Mouse (Mus musculus) hindbrain, embryonic 16.5 days (tissue): Measurements from ENCODE around the gene Gmfb. TPM values are rescaled to one million over a fixed set of nuclear protein-coding genes. Genes with fewer than 3 reads are reported as not detected.

Experiments used
- ATAC-seq: fragments of 200-750 bp; cut with Nextera tagmentation; 2 replicates; pipeline ENCODE4 v1.8.0; 2017; ENCODE audit warnings: moderate TSS enrichment, moderate library complexity
- H3K27ac ChIP-seq: fragments of 300-500 bp; sonication (generic); 2 replicates; pipeline ENCODE4 v1.5.1; 2014; ENCODE audit warnings: low read depth, mild to moderate bottlenecking, control low read depth, low read length, moderate library complexity
- H3K27me3 ChIP-seq: fragments of 300-500 bp; sonication (generic); replicated peaks from 2 replicates; pipeline ENCODE4 v1.6.1; 2014; ENCODE audit warnings: low read length; ENCODE audit not compliant: control insufficient read depth, insufficient read depth
- H3K36me3 ChIP-seq: fragments of 300-500 bp; sonication (generic); 2 replicates; pipeline ENCODE4 v1.6.1; 2014; ENCODE audit warnings: mild to moderate bottlenecking, low read length, moderate library complexity, mixed read lengths; ENCODE audit not compliant: control insufficient read depth, insufficient read depth
- H3K4me1 ChIP-seq: fragments of 300-500 bp; sonication (generic); 2 replicates; pipeline ENCODE4 v1.6.1; 2014; ENCODE audit warnings: low read depth, low read length; ENCODE audit not compliant: control insufficient read depth, insufficient read depth
- H3K4me2 ChIP-seq: fragments of 300-500 bp; sonication (generic); 2 replicates; pipeline ENCODE4 v1.6.1; 2014; ENCODE audit warnings: mild to moderate bottlenecking, low read length, control low read depth, moderate library complexity
- H3K4me3 ChIP-seq: fragments of 300-500 bp; sonication (generic); 2 replicates; pipeline ENCODE4 v1.5.1; 2014; ENCODE audit warnings: mild to moderate bottlenecking, low read length, control low read depth, moderate library complexity
- H3K9ac ChIP-seq: fragments of 300-500 bp; sonication (generic); 2 replicates; pipeline ENCODE4 v1.6.1; 2014; ENCODE audit warnings: low read depth, mild to moderate bottlenecking, control low read depth, low read length, moderate library complexity
- H3K9me3 ChIP-seq: fragments of 300-500 bp; sonication (generic); 2 replicates; pipeline ENCODE4 v1.6.1; 2014; ENCODE audit warnings: mild to moderate bottlenecking, low read length, moderate library complexity; ENCODE audit not compliant: control insufficient read depth
- WGBS: fragments of 180-500 bp; shearing (Covaris S2); extraction: QIAGEN DNeasy Blood & Tissue Kit; methylation state at CpG from one replicate; pipeline ENCODE4 v1.1.7; 2014; 5-methylcytosine and 5-hydroxymethylcytosine counted together
- polyA plus RNA-seq: library from polyadenylated mRNA; unstranded; fragments of >200 nt; fragmentation: Nextera tagmentation; extraction: Ambion mirVana; gene quantifications from 2 replicates; pipeline ENCODE4 v1.2.1, GENCODE M21; 2015

Gene Gmfb
- polyA plus RNA-seq, 1 experiment from 2014 or later = 133 TPM

DNA sequence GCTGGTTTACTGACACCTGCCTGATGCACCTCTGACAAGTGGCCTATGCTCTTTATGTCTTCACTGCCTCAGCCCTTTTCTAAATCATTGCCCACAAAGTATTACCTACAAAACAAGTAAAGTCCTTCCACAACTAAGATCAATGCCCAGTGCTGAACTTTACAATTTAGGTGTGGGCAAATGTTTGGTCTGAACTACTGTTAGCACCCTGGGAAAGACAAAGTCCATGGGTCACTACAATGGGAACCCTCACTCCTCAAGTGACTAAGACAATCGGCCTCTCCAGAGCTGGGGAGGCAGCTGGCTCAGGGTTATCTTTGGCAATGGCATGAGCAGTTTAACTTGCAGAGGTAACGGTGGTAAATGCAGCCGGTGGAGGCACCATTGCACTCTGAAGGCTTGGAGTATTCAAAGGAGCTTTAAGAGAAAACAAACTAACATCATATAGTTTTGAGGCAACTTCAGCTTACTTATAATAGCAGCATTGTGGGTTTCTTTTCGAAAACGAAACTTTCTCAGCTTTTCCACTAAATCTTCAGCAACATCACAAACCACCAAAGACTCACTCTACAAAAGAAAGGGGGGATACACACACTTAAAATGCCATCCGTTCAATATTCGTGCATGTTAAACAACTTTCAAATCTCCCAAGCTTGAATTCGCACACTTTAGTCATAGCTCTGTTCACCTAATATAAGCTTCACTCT is 5.0 kb downstream of the Gmfb start:
- H3K4me3 ChIP-seq = no peak overlapping the region
- no peak overlapping the region for H3K9ac ChIP-seq
- peaks cover 3% of the 10 kb centered on the region for H3K36me3 ChIP-seq
- no peaks in the 10 kb centered on the region for H3K27me3 ChIP-seq
- 95% methylated on average over 8 of the region's 8 CpGs for WGBS
- peaks cover 10% of the 10 kb centered on the region; the same call in 1 of the 2 replicates for H3K4me1 ChIP-seq
- H3K9me3 ChIP-seq = no peaks in the 10 kb centered on the region
- no peak overlapping the region for H3K27ac ChIP-seq
- no peak overlapping the region for H3K4me2 ChIP-seq
- ATAC-seq = no peak

GRCm38 (mm10) chr14:46815640-46816039 is 6.4 kb downstream of the Gmfb start:
- 80% methylated on average over 6 of the region's 6 CpGs for WGBS

DNA sequence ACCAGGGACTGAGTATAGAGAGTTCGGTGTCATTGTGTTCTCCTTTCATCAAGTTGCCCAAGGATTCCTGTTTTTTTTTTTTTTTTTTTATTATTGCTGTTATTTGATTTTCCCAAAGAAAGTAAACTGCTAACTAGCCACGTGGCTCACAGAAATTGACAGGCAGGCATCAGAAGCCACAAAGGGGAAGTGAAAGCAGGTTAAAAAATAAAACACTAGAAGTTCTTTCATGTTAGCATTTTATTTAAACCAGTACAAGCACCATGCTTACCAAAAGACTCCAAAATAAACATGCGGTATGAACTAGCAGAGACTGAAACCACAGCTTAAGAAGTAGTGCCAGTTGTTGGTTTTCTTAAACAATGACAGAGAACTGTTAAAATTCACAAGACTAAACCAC is 14.1 kb downstream of the Gmfb start:
- H3K4me3 ChIP-seq = no peak overlapping the region
- H3K9ac ChIP-seq = no peak overlapping the region
- ATAC-seq = no peak
- 78% methylated on average over 3 of the region's 3 CpGs for WGBS
- no peaks in the 10 kb centered on the region for H3K27me3 ChIP-seq
- no peaks in the 10 kb centered on the region for H3K9me3 ChIP-seq
- H3K4me1 ChIP-seq = no peaks in the 10 kb centered on the region
- H3K36me3 ChIP-seq = peaks cover 8% of the 10 kb centered on the region
- H3K4me2 ChIP-seq = no peak overlapping the region
- H3K27ac ChIP-seq = no peak overlapping the region

More at GRCm38 (mm10) chr14:46815640-46816039, 6.4 kb downstream of the Gmfb start:
- Histone ChIP-seq H3K27ac (no peak overlapping the region), H3K9ac (no peak overlapping the region), H3K4me3 (no peak overlapping the region), H3K4me2 (no peak overlapping the region), H3K36me3 (peaks cover 9% of the 10 kb centered on the region), H3K4me1 (peaks cover 4% of the 10 kb centered on the region; the same call in 1 of the 2 replicates), H3K9me3 (no peaks in the 10 kb centered on the region), H3K27me3 (no peaks in the 10 kb centered on the region)
- no peak for ATAC-seq

GRCm38 (mm10) chr14:46806186-46806585 is 15.9 kb downstream of the Gmfb start:
- ATAC-seq = no peak
- H3K9ac ChIP-seq = no peak overlapping the region
- H3K27ac ChIP-seq = no peak overlapping the region
- no peaks in the 10 kb centered on the region for H3K9me3 ChIP-seq
- WGBS = 85% methylated on average over 5 of the region's 5 CpGs
- H3K4me2 ChIP-seq = no peak overlapping the region
- no peaks in the 10 kb centered on the region for H3K27me3 ChIP-seq
- no peak overlapping the region for H3K4me3 ChIP-seq
- H3K36me3 ChIP-seq = peaks cover 4% of the 10 kb centered on the region
- no peaks in the 10 kb centered on the region for H3K4me1 ChIP-seq

DNA sequence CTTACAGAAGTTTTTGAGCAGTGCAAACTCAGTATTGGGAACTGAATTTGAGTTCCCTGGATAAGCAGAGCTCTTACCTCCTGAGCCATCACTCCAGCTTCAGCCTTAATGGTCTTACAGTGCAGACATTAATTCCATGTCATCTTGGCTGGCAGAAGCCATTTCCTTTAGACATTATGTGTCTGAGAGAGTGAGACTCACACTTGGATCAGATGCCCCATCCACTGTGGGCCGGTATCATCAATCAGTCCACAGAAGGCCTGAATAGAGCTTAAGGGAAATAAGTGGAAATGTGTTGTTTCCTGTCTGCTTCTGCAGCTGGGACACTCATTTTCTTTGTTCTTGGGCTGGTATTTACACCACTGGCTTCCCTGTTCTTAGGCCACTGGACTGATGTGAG is 18.3 kb downstream of the Gmfb start:
- WGBS = 96% methylated on average over 1 of the region's 1 CpGs
- H3K4me3 ChIP-seq = no peak overlapping the region

DNA sequence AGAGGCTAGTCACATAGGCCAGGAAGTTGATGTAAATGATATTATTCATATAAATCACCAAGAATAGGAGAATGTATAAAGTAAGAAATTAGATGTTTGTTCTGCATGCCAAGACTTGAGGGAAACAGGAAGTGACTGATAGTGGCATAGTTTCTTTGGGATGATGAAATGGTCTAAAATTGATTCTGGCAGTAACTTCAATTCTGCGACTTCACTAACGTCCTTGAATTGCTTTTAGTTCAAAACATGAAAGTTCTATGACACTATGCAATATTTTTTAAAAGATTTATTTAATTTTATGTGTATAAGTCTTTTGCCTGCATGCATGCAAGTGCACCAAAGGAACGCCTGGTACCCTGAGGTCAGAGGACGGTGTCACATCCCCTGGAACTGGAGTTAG is 18.8 kb downstream of the Gmfb start:
- Histone ChIP-seq H3K4me1 (no peaks in the 10 kb centered on the region), H3K4me3 (no peak overlapping the region), H3K36me3 (0 out of 2 replicates have a peak, but pooled peaks cover 2% of the 10 kb centered on the region), H3K4me2 (no peak overlapping the region), H3K27me3 (no peaks in the 10 kb centered on the region), H3K27ac (no peak overlapping the region), H3K9me3 (no peaks in the 10 kb centered on the region), H3K9ac (no peak overlapping the region)
- no peak for ATAC-seq
- 91% methylated on average over 4 of the region's 4 CpGs for WGBS

More for the DNA sequence above, 18.3 kb downstream of the Gmfb start:
- Histone ChIP-seq H3K9me3 (no peaks in the 10 kb centered on the region), H3K27me3 (no peaks in the 10 kb centered on the region), H3K9ac (no peak overlapping the region), H3K4me1 (no peaks in the 10 kb centered on the region), H3K36me3 (0 out of 2 replicates have a peak, but pooled peaks cover 2% of the 10 kb centered on the region), H3K27ac (no peak overlapping the region), H3K4me2 (no peak overlapping the region)
- ATAC-seq = no peak

- Histone ChIP-seq H3K27ac (no peak overlapping the region), H3K27me3 (no peaks in the 10 kb centered on the region), H3K4me3 (no peak overlapping the region), H3K9ac (no peak overlapping the region), H3K4me2 (no peak overlapping the region), H3K4me1 (no peaks in the 10 kb centered on the region), H3K36me3 (0 out of 2 replicates have a peak, but pooled peaks cover 2% of the 10 kb centered on the region), H3K9me3 (no peaks in the 10 kb centered on the region)
- WGBS = 88% methylated on average over 3 of the region's 3 CpGs
- no peak for ATAC-seq
Observed at GRCm38 (mm10) chr14:46800684-46801345, 21.2 kb downstream of the Gmfb start.

DNA sequence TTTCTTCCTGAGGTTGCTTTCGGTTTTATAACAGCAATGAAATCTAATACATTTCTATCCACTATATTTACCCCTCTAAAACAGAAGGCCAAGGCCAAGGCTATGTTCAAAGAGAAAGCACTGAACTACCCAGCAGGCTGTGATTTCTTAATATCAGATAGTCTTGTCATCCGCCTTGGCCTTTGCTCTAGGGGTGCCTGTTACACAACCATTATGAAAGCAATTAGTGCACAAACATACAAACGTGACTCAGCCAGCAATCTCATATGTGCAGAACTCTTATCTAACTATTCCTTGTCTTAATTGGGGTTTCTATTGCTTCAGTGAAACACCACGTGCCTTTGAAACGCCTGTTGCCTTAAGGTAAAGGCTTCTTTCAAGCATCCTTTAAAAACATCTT is 27.9 kb downstream of the Gmfb start:
- no peaks in the 10 kb centered on the region for H3K4me1 ChIP-seq
- no peak overlapping the region for H3K4me2 ChIP-seq
- no peaks in the 10 kb centered on the region for H3K27me3 ChIP-seq
- H3K9ac ChIP-seq = no peak overlapping the region
- no peaks in the 10 kb centered on the region for H3K9me3 ChIP-seq
- no peak overlapping the region for H3K27ac ChIP-seq
- 93% methylated on average over 5 of the region's 5 CpGs for WGBS
- ATAC-seq = no peak
- no peaks in the 10 kb centered on the region for H3K36me3 ChIP-seq
- no peak overlapping the region for H3K4me3 ChIP-seq

GRCm38 (mm10) chr14:46790723-46791122 is 31.3 kb downstream of the Gmfb start:
- H3K27ac ChIP-seq = no peak overlapping the region
- H3K4me1 ChIP-seq = peaks cover 16% of the 10 kb centered on the region
- no peak overlapping the region for H3K4me3 ChIP-seq
- no peak for ATAC-seq
- H3K9me3 ChIP-seq = no peaks in the 10 kb centered on the region
- no peak overlapping the region for H3K4me2 ChIP-seq
- no peaks in the 10 kb centered on the region for H3K36me3 ChIP-seq
- no peak overlapping the region for H3K9ac ChIP-seq
- H3K27me3 ChIP-seq = no peaks in the 10 kb centered on the region
- 95% methylated on average over 6 of the region's 6 CpGs for WGBS
